Mouse (Mus musculus) limb, embryonic 11.5 days (tissue): Measurements from ENCODE around the gene Speer4c. TPM values are rescaled to one million over a fixed set of nuclear protein-coding genes. Genes with fewer than 3 reads are reported as not detected.
"Not testable (repeated sequence)": the region's sequence is repeated elsewhere in the genome, so short reads cannot be mapped to it uniquely, and the experiment has no call there.

ENCODE experiments used
- ATAC-seq: fragments of 200-750 bp; cut with Nextera tagmentation; 2 replicates; pipeline ENCODE4 v1.8.0; 2017; ENCODE audit warnings: low read depth; ENCODE audit not compliant: insufficient number of reproducible peaks, low FRiP score, low TSS enrichment
- DNase-seq: peaks from one replicate; pipeline ENCODE4 v3.0.0-alpha.2; 2015; ENCODE audit warnings: low spot score
- H3K27ac ChIP-seq: fragments of 300-500 bp; sonication (generic); replicated peaks from 2 replicates; pipeline ENCODE4 v1.5.1; 2014; ENCODE audit warnings: low read depth, mild to moderate bottlenecking, low read length
- H3K27me3 ChIP-seq: fragments of 300-500 bp; sonication (generic); 2 replicates; pipeline ENCODE4 v1.6.1; 2014; ENCODE audit warnings: mild to moderate bottlenecking, low read length, mixed read lengths; ENCODE audit not compliant: control insufficient read depth, insufficient read depth
- H3K36me3 ChIP-seq: fragments of 300-500 bp; sonication (generic); 2 replicates; pipeline ENCODE4 v1.6.1; 2014; ENCODE audit warnings: mild to moderate bottlenecking, low read length, moderate library complexity, mixed read lengths; ENCODE audit not compliant: control insufficient read depth, insufficient read depth
- H3K4me1 ChIP-seq: fragments of 300-500 bp; sonication (generic); 2 replicates; pipeline ENCODE4 v1.6.1; 2014; ENCODE audit warnings: low read length, mixed read lengths; ENCODE audit not compliant: control insufficient read depth, insufficient read depth
- H3K4me2 ChIP-seq: fragments of 300-500 bp; sonication (generic); 2 replicates; pipeline ENCODE4 v1.6.1; 2014; ENCODE audit warnings: low read depth, mild to moderate bottlenecking, moderate library complexity; ENCODE audit not compliant: severe bottlenecking
- H3K4me3 ChIP-seq: fragments of 300-500 bp; sonication (generic); 2 replicates; pipeline ENCODE4 v1.5.1; 2014; ENCODE audit warnings: low read depth, low read length
- H3K9ac ChIP-seq: fragments of 300-500 bp; sonication (generic); 2 replicates; pipeline ENCODE4 v1.6.1; 2014; ENCODE audit warnings: mild to moderate bottlenecking, low read length
- H3K9me3 ChIP-seq: fragments of 300-500 bp; sonication (generic); 2 replicates; pipeline ENCODE4 v1.6.1; 2016; ENCODE audit warnings: low read length; ENCODE audit not compliant: control insufficient read depth
- WGBS: fragments of 180-500 bp; shearing (Covaris S2); extraction: QIAGEN DNeasy Blood & Tissue Kit; methylation state at CpG from one replicate; pipeline ENCODE4 v1.1.7; 2014; 5-methylcytosine and 5-hydroxymethylcytosine counted together
- polyA plus RNA-seq: library from polyadenylated mRNA; unstranded; fragments of >200 nt; fragmentation: Nextera tagmentation; extraction: Ambion mirVana; gene quantifications from 2 replicates; pipeline ENCODE4 v1.2.1, GENCODE M21; 2014

The Speer4c gene
- not detected in 2 replicates for polyA plus RNA-seq

GRCm38 (mm10) chr5:15714171-15714570, at the start of gene Speer4c:
Gene Speer4c (minus strand): TSS chr5:15714271.
- not testable (repeated sequence) for H3K9ac ChIP-seq, H3K36me3 ChIP-seq, ATAC-seq, H3K27ac ChIP-seq, H3K4me2 ChIP-seq, H3K9me3 ChIP-seq, H3K4me3 ChIP-seq, DNase-seq, H3K27me3 ChIP-seq, H3K4me1 ChIP-seq

GRCm38 (mm10) chr5:15747478-15748255, 33.6 kb upstream of the Speer4c start:
- H3K9me3 ChIP-seq = no peaks in the 10 kb centered on the region
- no peak overlapping the region for H3K4me2 ChIP-seq
- no peaks in the 10 kb centered on the region for H3K36me3 ChIP-seq
- DNase-seq (peak; percentile 68), ATAC-seq (peak; percentile 69; the same call in 1 of the 2 replicates)
- WGBS = 32% methylated on average over 4 of the region's 4 CpGs
- H3K27ac ChIP-seq = peak overlapping the region; percentile 38
- H3K27me3 ChIP-seq = no peaks in the 10 kb centered on the region
- no peak overlapping the region for H3K9ac ChIP-seq
- H3K4me3 ChIP-seq = no peak overlapping the region
- H3K4me1 ChIP-seq = no peaks in the 10 kb centered on the region

- WGBS = 76% methylated on average over 3 of the region's 3 CpGs
- Histone ChIP-seq H3K4me3 (no peak overlapping the region), H3K27ac (no peak overlapping the region), H3K9me3 (no peaks in the 10 kb centered on the region), H3K27me3 (no peaks in the 10 kb centered on the region), H3K9ac (no peak overlapping the region), H3K4me1 (0 out of 2 replicates have a peak, but pooled peaks cover 2% of the 10 kb centered on the region), H3K36me3 (no peaks in the 10 kb centered on the region), H3K4me2 (no peak overlapping the region)
- no peak for ATAC-seq
- no peak for DNase-seq
These were observed 20.2 kb upstream of the Speer4c start for GRCm38 (mm10) chr5:15734097-15734867.

- not testable (repeated sequence) for H3K4me1 ChIP-seq, H3K27ac ChIP-seq, DNase-seq, H3K9ac ChIP-seq, H3K9me3 ChIP-seq, H3K36me3 ChIP-seq, H3K4me3 ChIP-seq, ATAC-seq, H3K27me3 ChIP-seq, H3K4me2 ChIP-seq
- WGBS = 24% methylated on average over 5 of the region's 5 CpGs
These were observed 11.2 kb downstream of the Speer4c start for GRCm38 (mm10) chr5:15702891-15703290.

GRCm38 (mm10) chr5:15697719-15698118, 16.4 kb downstream of the Speer4c start:
- not testable (repeated sequence) for H3K9me3 ChIP-seq, H3K27me3 ChIP-seq, DNase-seq, H3K4me2 ChIP-seq, H3K4me3 ChIP-seq, H3K9ac ChIP-seq, H3K36me3 ChIP-seq, H3K27ac ChIP-seq, ATAC-seq, H3K4me1 ChIP-seq
- whole genome bisulfite sequencing = 37% methylated on average over 2 of the region's 2 CpGs

GRCm38 (mm10) chr5:15691849-15692248, 22.2 kb downstream of the Speer4c start:
- H3K4me2 ChIP-seq = not testable (repeated sequence)

GRCm38 (mm10) chr5:15690822-15691221, 23.2 kb downstream of the Speer4c start:
- 79% methylated on average over 4 of the region's 4 CpGs for WGBS
- H3K4me1 ChIP-seq, H3K4me2 ChIP-seq, H3K4me3 ChIP-seq, H3K27ac ChIP-seq, ATAC-seq, H3K9ac ChIP-seq, H3K36me3 ChIP-seq, H3K27me3 ChIP-seq, H3K9me3 ChIP-seq: not testable (repeated sequence)
- DNase-seq = peak; percentile 20

More at GRCm38 (mm10) chr5:15691849-15692248, 22.2 kb downstream of the Speer4c start:
- H3K4me3 ChIP-seq, H3K9me3 ChIP-seq, H3K4me1 ChIP-seq, H3K9ac ChIP-seq, H3K27me3 ChIP-seq, DNase-seq, H3K36me3 ChIP-seq, H3K27ac ChIP-seq, ATAC-seq: not testable (repeated sequence)
- WGBS = 87% methylated on average over 4 of the region's 4 CpGs

GRCm38 (mm10) chr5:15689659-15690213, 24.3 kb downstream of the Speer4c start:
- DNase-seq, H3K36me3 ChIP-seq, H3K27ac ChIP-seq, H3K4me1 ChIP-seq, H3K27me3 ChIP-seq, H3K9me3 ChIP-seq, H3K4me3 ChIP-seq, H3K9ac ChIP-seq, H3K4me2 ChIP-seq: not testable (repeated sequence)
- 82% methylated on average over 6 of the region's 6 CpGs for WGBS
- ATAC-seq = peak; percentile 95
